Mouse (Mus musculus) liver, embryonic 13.5 days (tissue): ENCODE results near the gene Clca1. TPM values are rescaled to one million over a fixed set of nuclear protein-coding genes. Genes with fewer than 3 reads are reported as not detected.

Experiments used
- polyA plus RNA-seq: library from polyadenylated mRNA; unstranded; fragments of >200 nt; fragmentation: Nextera tagmentation; extraction: Ambion mirVana; gene quantifications from 2 replicates; pipeline ENCODE4 v1.2.1, GENCODE M21; 2015

The Clca1 gene
- polyA plus RNA-seq, 1 experiment from 2014 or later = not detected

Other genes starting within 250 kb of the Clca1 start
- gene Clca3a2, start 213.3 kb downstream of the Clca1 start, polyA plus RNA-seq = 0.03 TPM in 1 of 2 replicates, not detected in the other
- not detected in 2 replicates for gene Clca3b, start 183.4 kb downstream of the Clca1 start, polyA plus RNA-seq
- not detected in 2 replicates for gene Clca4b, start 100.2 kb downstream of the Clca1 start, polyA plus RNA-seq
- not detected in 2 replicates for gene Clca4a, start 57.7 kb downstream of the Clca1 start, polyA plus RNA-seq
- gene Clca2, start 66.7 kb upstream of the Clca1 start, polyA plus RNA-seq = not detected in 2 replicates
- 7.9 and 11.1 TPM in 2 replicates for gene Odf2l, start 85.8 kb upstream of the Clca1 start, polyA plus RNA-seq